Mouse (Mus musculus) midbrain, embryonic 14.5 days (tissue): ENCODE data around the gene Zbtb38. TPM values are rescaled to one million over a fixed set of nuclear protein-coding genes. Genes with fewer than 3 reads are reported as not detected.
A peak's percentile ranks its signal among the peaks of the same experiment; 100 is the strongest.

Experiments used
- ATAC-seq: fragments of 200-750 bp; cut with Nextera tagmentation; 2 replicates; pipeline ENCODE4 v1.8.0; 2017; ENCODE audit warnings: moderate number of reproducible peaks, moderate library complexity; ENCODE audit not compliant: low FRiP score, low TSS enrichment
- DNase-seq: peaks from one replicate; pipeline ENCODE4 v3.0.0-alpha.2; 2015
- H3K27ac ChIP-seq: fragments of 300-500 bp; sonication (generic); replicated peaks from 2 replicates; pipeline ENCODE4 v1.5.1; 2014; ENCODE audit warnings: mild to moderate bottlenecking, low read depth, low read length, moderate library complexity
- H3K27me3 ChIP-seq: fragments of 300-500 bp; sonication (generic); 2 replicates; pipeline ENCODE4 v1.6.1; 2014; ENCODE audit warnings: low read length, control low read depth, mixed read lengths; ENCODE audit not compliant: control insufficient read depth, insufficient read depth
- H3K36me3 ChIP-seq: fragments of 300-500 bp; sonication (generic); 2 replicates; pipeline ENCODE4 v1.6.1; 2014; ENCODE audit warnings: low read length, control low read depth; ENCODE audit not compliant: control insufficient read depth, insufficient read depth
- H3K4me1 ChIP-seq: fragments of 300-500 bp; sonication (generic); 2 replicates; pipeline ENCODE4 v1.6.1; 2014; ENCODE audit warnings: mild to moderate bottlenecking, antibody characterized with exemption, low read length, control low read depth; ENCODE audit not compliant: control insufficient read depth, insufficient read depth
- H3K4me2 ChIP-seq: fragments of 300-500 bp; sonication (generic); 2 replicates; pipeline ENCODE4 v1.6.1; 2014; ENCODE audit warnings: mild to moderate bottlenecking, low read length, moderate library complexity
- H3K4me3 ChIP-seq: fragments of 300-500 bp; sonication (generic); replicated peaks from 2 replicates; pipeline ENCODE4 v1.5.1; 2014; ENCODE audit warnings: low read depth, low read length
- H3K9ac ChIP-seq: fragments of 300-500 bp; sonication (generic); replicated peaks from 2 replicates; pipeline ENCODE4 v1.6.1; 2014; ENCODE audit warnings: mild to moderate bottlenecking, low read length, moderate library complexity
- H3K9me3 ChIP-seq: fragments of 300-500 bp; sonication (generic); 2 replicates; pipeline ENCODE4 v1.6.1; 2016; ENCODE audit warnings: low read length, control low read depth, mixed read lengths; ENCODE audit not compliant: control insufficient read depth
- WGBS: fragments of 180-500 bp; shearing (Covaris S2); extraction: QIAGEN DNeasy Blood & Tissue Kit; methylation state at CpG from one replicate; pipeline ENCODE4 v1.1.7; 2014; 5-methylcytosine and 5-hydroxymethylcytosine counted together
- polyA plus RNA-seq: library from polyadenylated mRNA; unstranded; fragments of >200 nt; fragmentation: Nextera tagmentation; extraction: Ambion mirVana; gene quantifications from 2 replicates; pipeline ENCODE4 v1.2.1, GENCODE M21; 2014

Gene Zbtb38
- polyA plus RNA-seq, 1 experiment from 2014 or later: 55.1 TPM

DNA sequence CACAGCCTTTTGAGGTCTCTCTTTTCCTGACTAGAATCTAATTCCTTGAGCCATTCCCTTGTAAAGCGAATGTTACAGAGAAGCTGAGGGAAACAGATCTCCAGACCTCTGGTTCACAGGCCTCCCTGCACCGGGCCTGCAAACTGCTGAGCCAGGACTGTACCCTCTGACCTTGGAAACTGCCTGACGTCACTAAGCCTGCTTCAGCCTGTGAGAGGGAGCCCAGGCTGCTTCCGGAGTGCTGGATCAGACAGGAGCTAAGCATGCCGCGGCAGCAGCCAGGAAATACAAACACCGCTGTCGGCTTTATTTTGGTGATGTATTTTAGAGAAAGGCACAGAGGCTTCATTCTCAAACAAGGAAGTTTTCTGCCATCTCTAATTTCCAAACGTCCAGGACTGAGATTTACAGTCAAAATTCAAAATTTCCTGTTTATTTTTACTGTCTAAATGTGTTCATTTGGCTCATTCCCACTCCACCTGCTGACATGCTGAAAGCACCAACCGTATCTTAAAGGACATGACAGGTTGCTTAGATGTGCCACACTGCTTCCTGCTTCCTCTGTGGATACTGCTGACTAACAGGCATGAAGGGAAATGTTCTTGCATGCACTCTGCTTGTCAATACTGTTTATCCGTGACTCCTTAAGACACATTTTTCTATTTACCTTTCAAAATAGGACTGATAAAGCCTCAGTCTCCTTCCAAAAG, 46.9 kb downstream of the Zbtb38 start:
- WGBS: 41% methylated on average over 11 of the region's 11 CpGs
- Histone ChIP-seq H3K4me3 (no peak overlapping the region), H3K9ac (no peak overlapping the region), H3K4me2 (no peak overlapping the region), H3K9me3 (no peaks in the 10 kb centered on the region), H3K27me3 (no peaks in the 10 kb centered on the region), H3K27ac (peak overlapping the region; percentile 10; the same call in 1 of the 2 replicates), H3K4me1 (0 out of 2 replicates have a peak, but pooled peaks cover 3% of the 10 kb centered on the region), H3K36me3 (0 out of 2 replicates have a peak, but pooled peaks cover 2% of the 10 kb centered on the region)
- ATAC-seq: no peak
- DNase-seq: peak; percentile 58

DNA sequence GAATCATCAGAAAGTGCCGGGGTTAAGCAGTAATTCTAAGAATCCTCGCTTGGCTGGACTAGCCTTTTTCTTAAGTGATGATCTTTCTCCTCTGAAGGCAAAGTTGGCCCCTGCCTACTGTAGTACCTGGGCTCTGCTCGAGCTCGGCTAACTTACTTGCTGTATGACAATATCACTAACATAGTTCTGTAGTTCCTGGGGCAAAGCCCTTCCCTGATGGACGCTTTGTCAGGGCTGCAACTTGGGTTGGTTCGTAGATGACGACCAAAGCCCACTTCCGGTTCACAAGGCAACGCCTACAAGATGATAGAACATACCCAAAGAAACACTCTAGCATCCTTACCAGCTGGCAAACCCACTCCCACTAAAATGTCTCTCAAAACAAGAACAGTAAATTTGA, 47.7 kb downstream of the Zbtb38 start:
- H3K27ac ChIP-seq: no peak overlapping the region
- 95% methylated on average over 9 of the region's 9 CpGs for WGBS
- no peaks in the 10 kb centered on the region for H3K9me3 ChIP-seq
- no peak overlapping the region for H3K4me2 ChIP-seq
- no peak overlapping the region for H3K4me3 ChIP-seq
- 0 out of 2 replicates have a peak, but pooled peaks cover 2% of the 10 kb centered on the region for H3K36me3 ChIP-seq
- DNase-seq (no peak), ATAC-seq (no peak)
- H3K9ac ChIP-seq: no peak overlapping the region
- H3K27me3 ChIP-seq: no peaks in the 10 kb centered on the region
- H3K4me1 ChIP-seq: 0 out of 2 replicates have a peak, but pooled peaks cover 3% of the 10 kb centered on the region

DNA sequence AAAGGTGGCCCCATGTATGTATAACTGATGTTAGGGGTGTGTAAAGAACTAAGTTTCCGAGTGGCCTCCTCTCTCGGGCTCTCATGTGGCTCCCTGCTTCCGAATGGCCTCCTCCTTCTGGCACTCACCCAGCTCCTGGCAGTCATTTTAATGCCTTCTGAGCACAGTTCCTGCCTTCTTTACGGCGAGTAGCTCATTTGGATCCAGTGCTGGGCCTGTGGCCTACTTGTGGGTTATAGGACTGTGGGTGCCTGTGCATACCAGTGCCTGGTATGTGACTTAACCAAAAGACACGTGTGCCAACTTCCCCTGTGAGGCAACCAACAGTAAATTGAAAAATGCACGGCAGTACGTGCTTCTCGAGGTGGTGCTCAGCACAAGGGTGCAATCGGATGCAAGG, 50.7 kb downstream of the Zbtb38 start:
- Histone ChIP-seq H3K9me3 (0 out of 2 replicates have a peak, but pooled peaks cover 3% of the 10 kb centered on the region), H3K27me3 (no peaks in the 10 kb centered on the region), H3K4me2 (no peak overlapping the region), H3K4me1 (0 out of 2 replicates have a peak, but pooled peaks cover 3% of the 10 kb centered on the region), H3K27ac (no peak overlapping the region), H3K4me3 (no peak overlapping the region), H3K36me3 (0 out of 2 replicates have a peak, but pooled peaks cover 2% of the 10 kb centered on the region), H3K9ac (no peak overlapping the region)
- DNase-seq (no peak), ATAC-seq (no peak)
- 92% methylated on average over 10 of the region's 10 CpGs for WGBS

DNA sequence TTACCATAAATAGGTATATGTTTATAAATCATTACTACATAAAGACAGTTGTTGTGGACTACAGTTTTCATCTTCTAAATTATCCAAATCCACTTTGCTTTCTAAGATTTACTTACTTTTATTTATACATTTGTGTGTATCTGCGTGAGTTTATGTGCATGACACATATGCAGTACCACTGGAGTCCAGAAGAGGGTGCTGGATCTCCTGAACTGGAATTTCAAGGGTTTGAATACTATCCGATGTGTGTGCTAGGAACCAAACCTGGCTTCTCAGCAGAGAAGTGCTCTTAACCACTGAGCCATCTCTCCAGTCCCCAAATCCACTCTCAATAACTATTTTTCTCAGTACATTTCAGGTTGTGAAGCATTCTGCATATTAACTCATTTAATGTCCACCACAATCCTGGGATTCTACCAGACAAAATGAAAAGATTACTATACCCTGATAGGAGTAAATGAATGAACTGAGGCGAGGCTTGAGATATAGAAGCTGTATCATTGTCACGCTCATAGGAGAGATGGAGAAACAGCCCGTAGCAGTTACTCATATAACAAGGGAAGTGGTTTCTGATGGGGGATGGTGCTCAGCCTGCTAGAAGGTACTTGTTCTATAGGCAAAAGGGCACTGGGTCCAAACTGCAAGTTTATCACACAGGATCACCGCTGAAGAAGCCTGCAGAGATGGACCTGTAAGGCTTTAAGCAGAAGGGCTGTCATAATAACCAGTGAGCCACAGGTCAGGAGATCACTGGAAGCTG, 53.2 kb downstream of the Zbtb38 start:
- DNase-seq (no peak), ATAC-seq (no peak)
- Histone ChIP-seq H3K9me3 (0 out of 2 replicates have a peak, but pooled peaks cover 3% of the 10 kb centered on the region), H3K9ac (no peak overlapping the region), H3K36me3 (0 out of 2 replicates have a peak, but pooled peaks cover 2% of the 10 kb centered on the region), H3K27me3 (no peaks in the 10 kb centered on the region), H3K4me2 (no peak overlapping the region), H3K27ac (no peak overlapping the region), H3K4me3 (no peak overlapping the region), H3K4me1 (no peaks in the 10 kb centered on the region)
- WGBS: 97% methylated on average over 6 of the region's 6 CpGs

DNA sequence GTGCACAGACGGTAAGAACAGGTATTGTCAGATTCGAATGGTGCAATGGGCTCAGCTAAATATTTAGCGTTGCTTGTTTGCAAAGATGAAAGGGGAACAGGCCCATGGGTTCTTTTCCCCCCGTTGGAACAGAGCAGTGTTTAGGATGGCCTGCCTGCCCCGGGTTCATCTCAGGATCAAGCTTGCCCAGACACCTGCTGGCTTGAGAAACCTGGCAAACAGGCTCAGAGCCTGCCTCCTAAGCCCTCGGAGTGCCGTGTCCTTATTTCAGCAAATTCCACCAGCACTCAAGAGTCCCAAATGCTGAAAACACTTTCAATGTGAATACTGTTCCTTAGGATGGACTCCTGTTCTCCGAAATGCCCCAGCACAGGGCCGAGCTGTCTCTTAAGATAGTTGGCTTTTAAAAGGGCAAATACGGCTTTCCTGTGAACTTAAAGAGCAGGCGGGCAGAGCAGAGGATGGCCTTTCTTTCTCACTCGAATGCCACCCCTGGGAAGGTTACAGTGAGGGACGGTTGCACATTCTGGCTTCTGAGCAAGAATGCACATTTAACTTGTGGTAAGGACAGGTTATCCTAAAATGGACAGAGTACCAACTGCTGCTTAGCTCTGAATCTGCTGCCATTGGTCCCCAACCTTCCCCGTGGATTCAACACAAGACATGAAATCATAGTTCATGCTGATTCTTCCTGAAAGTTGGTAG, 55.7 kb downstream of the Zbtb38 start:
- H3K4me3 ChIP-seq: no peak overlapping the region
- no peaks in the 10 kb centered on the region for H3K4me1 ChIP-seq
- no peak overlapping the region for H3K27ac ChIP-seq
- 0 out of 2 replicates have a peak, but pooled peaks cover 3% of the 10 kb centered on the region for H3K9me3 ChIP-seq
- H3K36me3 ChIP-seq: no peaks in the 10 kb centered on the region
- no peaks in the 10 kb centered on the region for H3K27me3 ChIP-seq
- H3K4me2 ChIP-seq: no peak overlapping the region
- no peak overlapping the region for H3K9ac ChIP-seq
- DNase-seq (no peak), ATAC-seq (no peak)
- WGBS: 90% methylated on average over 14 of the region's 14 CpGs

DNA sequence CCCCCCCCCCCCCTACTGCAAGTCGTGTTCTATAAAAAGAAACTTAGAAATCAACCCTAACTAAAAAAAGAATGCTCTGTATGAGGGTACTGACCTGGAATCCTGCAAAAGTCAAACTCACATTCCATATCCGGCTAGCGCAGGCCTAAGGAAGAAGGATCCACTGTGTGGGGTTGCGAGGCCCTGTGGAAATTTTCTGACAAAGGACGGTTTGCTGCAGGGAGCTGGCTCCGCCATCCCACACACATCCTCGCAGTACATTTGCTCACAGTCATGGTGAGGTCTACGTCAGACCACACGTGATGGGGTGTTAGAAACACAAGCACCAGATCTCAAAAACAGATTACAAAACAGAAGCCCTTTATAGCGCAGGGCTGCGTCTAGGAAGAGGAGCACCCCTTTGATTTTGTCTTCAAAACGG, 56.5 kb downstream of the Zbtb38 start:
- no peaks in the 10 kb centered on the region for H3K27me3 ChIP-seq
- H3K4me3 ChIP-seq: no peak overlapping the region
- ATAC-seq (no peak), DNase-seq (no peak)
- no peaks in the 10 kb centered on the region for H3K36me3 ChIP-seq
- H3K4me2 ChIP-seq: no peak overlapping the region
- WGBS: 88% methylated on average over 12 of the region's 12 CpGs
- H3K4me1 ChIP-seq: no peaks in the 10 kb centered on the region
- H3K27ac ChIP-seq: no peak overlapping the region
- H3K9me3 ChIP-seq: 0 out of 2 replicates have a peak, but pooled peaks cover 3% of the 10 kb centered on the region
- H3K9ac ChIP-seq: no peak overlapping the region

DNA sequence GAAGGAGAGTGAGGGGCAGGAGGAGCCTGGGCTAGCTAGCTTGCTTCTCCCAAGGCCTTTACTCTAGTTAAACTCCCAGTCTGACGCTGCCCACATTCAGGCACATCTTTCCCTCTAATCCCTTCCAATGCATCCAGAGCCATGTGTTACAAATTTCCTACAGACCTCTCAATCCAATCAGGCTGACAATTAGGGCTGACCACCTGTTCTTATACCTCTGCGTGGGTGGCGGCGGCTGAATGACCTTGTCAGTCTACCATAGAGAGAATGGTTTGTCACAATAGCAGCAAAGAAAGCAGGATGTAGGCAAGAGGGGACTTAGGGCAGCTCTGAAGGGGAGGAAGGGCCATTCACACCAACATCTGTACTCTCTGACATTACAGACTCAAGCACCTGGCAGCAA, 62.2 kb downstream of the Zbtb38 start:
- Histone ChIP-seq H3K4me1 (no peaks in the 10 kb centered on the region), H3K9ac (no peak overlapping the region), H3K36me3 (peaks cover 32% of the 10 kb centered on the region), H3K27ac (no peak overlapping the region), H3K27me3 (no peaks in the 10 kb centered on the region), H3K4me3 (no peak overlapping the region), H3K9me3 (no peaks in the 10 kb centered on the region), H3K4me2 (no peak overlapping the region)
- WGBS: 75% methylated on average over 4 of the region's 4 CpGs
- ATAC-seq (no peak), DNase-seq (no peak)

DNA sequence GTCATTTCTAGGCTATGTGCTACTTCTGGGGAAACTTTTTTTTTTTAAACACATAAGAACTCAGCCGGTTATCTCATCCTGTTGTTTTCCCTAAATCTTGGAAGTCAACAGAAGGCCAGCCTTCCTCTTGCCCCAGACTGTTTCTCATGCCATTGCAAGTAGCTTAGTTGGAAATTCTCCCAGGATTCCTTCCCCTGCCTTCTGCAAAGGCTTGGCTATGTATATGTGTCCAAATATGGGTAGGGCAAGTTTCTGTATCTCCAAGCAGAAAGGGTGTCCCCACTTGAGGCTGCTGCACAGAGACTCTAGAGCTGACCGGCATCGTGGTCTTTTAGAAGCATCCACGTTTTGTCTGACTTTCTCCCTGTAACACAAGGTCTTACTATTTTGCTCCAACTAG, 63.6 kb downstream of the Zbtb38 start:
- H3K9me3 ChIP-seq: no peaks in the 10 kb centered on the region
- no peak overlapping the region for H3K4me2 ChIP-seq
- ATAC-seq (no peak), DNase-seq (no peak)
- H3K9ac ChIP-seq: no peak overlapping the region
- no peak overlapping the region for H3K27ac ChIP-seq
- no peaks in the 10 kb centered on the region for H3K27me3 ChIP-seq
- no peaks in the 10 kb centered on the region for H3K4me1 ChIP-seq
- H3K4me3 ChIP-seq: no peak overlapping the region
- peaks cover 41% of the 10 kb centered on the region for H3K36me3 ChIP-seq
- 90% methylated on average over 4 of the region's 4 CpGs for WGBS
